Mouse (Mus musculus) heart, embryonic 13.5 days (tissue): ENCODE results near the gene Gm14214. TPM values are rescaled to one million over a fixed set of nuclear protein-coding genes. Genes with fewer than 3 reads are reported as not detected.

Experiments
- ATAC-seq: fragments of 200-750 bp; cut with Nextera tagmentation; 2 replicates; pipeline ENCODE4 v1.8.0; 2017; ENCODE audit warnings: moderate TSS enrichment; ENCODE audit not compliant: insufficient number of reproducible peaks, low FRiP score, low TSS enrichment; ENCODE audit errors: extremely low read depth
- H3K27ac ChIP-seq: fragments of 300-500 bp; sonication (generic); replicated peaks from 2 replicates; pipeline ENCODE4 v1.5.1; 2015; ENCODE audit warnings: moderate library complexity, mild to moderate bottlenecking, inconsistent platforms
- H3K27me3 ChIP-seq: fragments of 300-500 bp; sonication (generic); replicated peaks from 2 replicates; pipeline ENCODE4 v1.6.1; 2015; ENCODE audit warnings: mild to moderate bottlenecking, inconsistent platforms
- H3K36me3 ChIP-seq: fragments of 300-500 bp; sonication (generic); 2 replicates; pipeline ENCODE4 v1.6.1; 2015; ENCODE audit warnings: mild to moderate bottlenecking, inconsistent platforms
- H3K4me1 ChIP-seq: fragments of 300-500 bp; sonication (generic); 2 replicates; pipeline ENCODE4 v1.6.1; 2015; ENCODE audit warnings: inconsistent platforms
- H3K4me2 ChIP-seq: fragments of 300-500 bp; sonication (generic); 2 replicates; pipeline ENCODE4 v1.6.1; 2015; ENCODE audit warnings: inconsistent platforms, mild to moderate bottlenecking, moderate library complexity
- H3K4me3 ChIP-seq: fragments of 300-500 bp; sonication (generic); 2 replicates; pipeline ENCODE4 v1.5.1; 2015; ENCODE audit warnings: moderate library complexity, mild to moderate bottlenecking, inconsistent platforms
- H3K9ac ChIP-seq: fragments of 300-500 bp; sonication (generic); 2 replicates; pipeline ENCODE4 v1.6.1; 2015; ENCODE audit warnings: inconsistent platforms, mild to moderate bottlenecking, moderate library complexity
- H3K9me3 ChIP-seq: fragments of 300-500 bp; sonication (generic); 2 replicates; pipeline ENCODE4 v1.6.1; 2016; ENCODE audit warnings: inconsistent platforms
- WGBS: fragments of 180-500 bp; shearing (Covaris S2); methylation state at CpG from one replicate; pipeline ENCODE4 v1.1.7; 2015; ENCODE audit warnings: mixed read lengths; 5-methylcytosine and 5-hydroxymethylcytosine counted together
- polyA plus RNA-seq: library from polyadenylated mRNA; unstranded; fragments of >200 nt; fragmentation: Nextera tagmentation; extraction: Ambion mirVana; gene quantifications from 2 replicates; pipeline ENCODE4 v1.2.1, GENCODE M21; 2015

Gene Gm14214
- polyA plus RNA-seq, 1 experiment from 2014 or later = not detected

DNA sequence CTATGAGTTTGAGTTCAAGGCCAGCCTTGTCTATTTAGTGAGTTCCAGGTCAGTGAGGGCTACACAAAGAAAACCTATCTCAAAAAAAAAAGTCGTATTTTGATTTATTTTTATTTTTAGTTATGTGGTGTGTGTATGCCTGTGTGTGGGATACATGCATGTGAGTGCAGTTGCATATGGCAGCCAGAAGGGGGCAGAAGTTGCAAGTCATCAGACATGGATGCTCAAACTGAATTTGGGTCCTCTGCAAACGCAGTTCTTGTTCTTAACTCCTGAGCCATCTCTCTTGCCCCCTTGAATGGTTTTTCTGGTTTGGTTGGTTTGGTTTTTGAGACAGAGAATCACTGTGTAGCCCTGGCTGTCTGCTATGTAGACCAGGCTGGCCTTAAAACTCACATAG is 21.4 kb downstream of the Gm14214 start:
- Histone ChIP-seq H3K27ac (no peak overlapping the region), H3K4me2 (no peak overlapping the region), H3K9me3 (no peaks in the 10 kb centered on the region), H3K27me3 (no peaks in the 10 kb centered on the region), H3K36me3 (no peaks in the 10 kb centered on the region), H3K4me3 (no peak overlapping the region), H3K9ac (no peak overlapping the region), H3K4me1 (peaks cover 11% of the 10 kb centered on the region)
- ATAC-seq = no peak
- WGBS = 67% methylated on average over 2 of the region's 2 CpGs

DNA sequence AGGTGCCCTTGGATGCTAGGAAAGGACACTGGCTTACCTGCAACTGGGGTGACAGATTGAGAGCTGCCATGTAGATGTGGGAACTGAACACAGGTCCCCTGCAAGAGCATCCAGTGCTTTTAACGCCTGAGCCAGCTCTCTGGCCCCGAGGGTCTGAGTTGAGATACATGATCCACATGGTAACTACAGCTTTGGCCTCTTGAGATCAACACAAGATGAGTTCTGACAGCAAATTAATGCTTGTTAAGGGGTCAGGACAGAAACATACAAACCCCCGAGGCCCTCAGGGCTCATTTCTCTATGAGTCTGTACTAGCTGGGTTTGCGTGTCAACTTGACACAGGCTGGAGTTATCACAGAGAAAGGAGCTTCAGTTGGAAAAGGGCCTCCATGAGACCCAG is 25.9 kb downstream of the Gm14214 start:
- Histone ChIP-seq H3K9me3 (no peaks in the 10 kb centered on the region), H3K4me1 (no peaks in the 10 kb centered on the region), H3K9ac (no peak overlapping the region), H3K27ac (no peak overlapping the region), H3K4me2 (no peak overlapping the region), H3K4me3 (no peak overlapping the region), H3K27me3 (no peaks in the 10 kb centered on the region), H3K36me3 (no peaks in the 10 kb centered on the region)
- ATAC-seq = no peak
- 74% methylated on average over 4 of the region's 4 CpGs for WGBS

DNA sequence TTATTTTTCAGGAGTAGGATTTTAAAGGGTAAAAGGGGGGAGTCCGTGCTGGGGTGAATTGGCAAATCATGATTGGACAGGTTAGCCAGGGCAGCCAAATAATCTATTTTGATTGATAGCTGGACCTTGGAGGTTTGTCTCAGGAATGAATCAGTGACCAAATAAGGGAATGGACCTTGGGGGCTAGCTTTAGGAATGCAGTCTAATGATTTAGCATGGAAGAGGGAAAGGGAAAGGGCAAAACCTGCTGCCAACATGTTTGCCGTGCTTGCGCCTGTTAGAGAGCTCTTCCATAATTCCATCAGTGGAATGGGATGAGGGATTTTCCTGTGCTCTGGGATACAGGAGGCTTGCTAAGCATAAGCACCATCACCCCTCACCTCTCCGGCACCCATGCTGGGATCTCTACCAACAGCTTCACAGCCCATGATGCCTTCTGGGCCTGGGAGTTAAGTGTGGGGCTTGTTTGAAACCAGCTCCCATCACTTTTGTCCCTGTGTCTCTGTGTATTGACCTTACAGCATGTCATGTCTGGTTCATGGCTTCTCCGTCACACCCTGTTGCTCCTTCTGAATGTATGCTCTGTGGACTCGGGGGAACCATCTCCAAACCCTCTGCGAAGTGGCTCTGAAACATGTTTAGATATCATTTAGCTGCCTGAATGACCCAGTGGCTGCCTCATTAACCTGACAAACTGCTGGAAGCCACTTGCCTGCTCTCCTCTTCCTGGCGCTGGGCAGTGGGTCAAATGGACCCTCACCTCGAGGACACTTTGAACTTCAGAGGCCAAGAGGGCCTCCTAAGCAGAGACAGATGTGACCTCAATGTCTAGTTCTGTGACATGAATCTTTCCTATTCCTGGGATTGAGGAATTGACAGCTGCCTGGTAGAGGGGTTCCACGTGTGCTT is 26.7 kb downstream of the Gm14214 start:
- H3K9me3 ChIP-seq = no peaks in the 10 kb centered on the region
- H3K27ac ChIP-seq = no peak overlapping the region
- no peaks in the 10 kb centered on the region for H3K27me3 ChIP-seq
- H3K4me2 ChIP-seq = no peak overlapping the region
- H3K4me3 ChIP-seq = no peak overlapping the region
- no peak for ATAC-seq
- H3K9ac ChIP-seq = no peak overlapping the region
- H3K36me3 ChIP-seq = no peaks in the 10 kb centered on the region
- WGBS = 74% methylated on average over 10 of the region's 10 CpGs
- no peaks in the 10 kb centered on the region for H3K4me1 ChIP-seq

DNA sequence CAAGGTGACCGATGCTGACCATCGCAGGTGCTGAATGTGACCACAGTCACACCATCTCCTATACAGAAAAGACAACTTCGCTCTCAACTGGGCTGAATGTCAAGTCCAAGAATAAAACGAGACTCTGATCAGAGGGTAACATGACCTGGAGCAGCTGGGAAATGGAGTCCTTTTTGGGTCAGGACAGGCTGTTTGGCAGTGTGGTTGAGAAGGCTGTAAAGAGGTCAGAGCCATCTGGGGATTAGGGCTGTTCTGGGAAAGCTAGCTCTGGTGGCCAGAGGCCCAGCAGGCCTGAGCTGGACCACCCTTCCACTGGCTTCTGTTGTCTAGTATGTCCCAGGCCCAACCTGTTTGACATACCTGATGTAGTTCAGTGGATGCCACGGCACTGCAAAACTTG is 31.2 kb downstream of the Gm14214 start:
- Histone ChIP-seq H3K4me1 (no peaks in the 10 kb centered on the region), H3K9ac (no peak overlapping the region), H3K9me3 (no peaks in the 10 kb centered on the region), H3K27ac (no peak overlapping the region), H3K36me3 (no peaks in the 10 kb centered on the region), H3K4me3 (no peak overlapping the region), H3K4me2 (no peak overlapping the region), H3K27me3 (no peaks in the 10 kb centered on the region)
- ATAC-seq = no peak
- 81% methylated on average over 5 of the region's 5 CpGs for WGBS

DNA sequence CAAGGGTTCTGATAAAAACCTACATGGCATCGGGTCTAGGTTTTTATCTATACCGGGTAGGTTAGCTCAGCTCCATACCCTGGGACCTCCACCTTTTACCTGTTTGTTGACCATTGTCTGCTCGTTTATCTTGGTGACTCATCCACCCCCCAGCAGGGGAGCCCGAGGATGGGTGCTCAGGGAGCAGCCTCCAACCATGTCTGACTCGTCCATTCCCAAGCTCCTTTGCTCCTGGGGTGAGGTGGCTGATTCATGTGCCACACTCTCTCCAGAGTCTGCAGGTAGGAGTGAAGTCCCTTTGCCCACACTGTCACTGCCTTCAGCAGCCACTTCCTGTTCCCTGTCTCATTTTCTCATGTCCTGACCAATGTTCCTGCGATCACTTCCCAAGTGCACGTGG is 33.8 kb downstream of the Gm14214 start:
- Histone ChIP-seq H3K27me3 (no peaks in the 10 kb centered on the region), H3K4me3 (no peak overlapping the region), H3K9ac (no peak overlapping the region), H3K4me1 (no peaks in the 10 kb centered on the region), H3K36me3 (no peaks in the 10 kb centered on the region), H3K27ac (no peak overlapping the region), H3K4me2 (no peak overlapping the region), H3K9me3 (no peaks in the 10 kb centered on the region)
- WGBS = 65% methylated on average over 7 of the region's 7 CpGs
- ATAC-seq = no peak

DNA sequence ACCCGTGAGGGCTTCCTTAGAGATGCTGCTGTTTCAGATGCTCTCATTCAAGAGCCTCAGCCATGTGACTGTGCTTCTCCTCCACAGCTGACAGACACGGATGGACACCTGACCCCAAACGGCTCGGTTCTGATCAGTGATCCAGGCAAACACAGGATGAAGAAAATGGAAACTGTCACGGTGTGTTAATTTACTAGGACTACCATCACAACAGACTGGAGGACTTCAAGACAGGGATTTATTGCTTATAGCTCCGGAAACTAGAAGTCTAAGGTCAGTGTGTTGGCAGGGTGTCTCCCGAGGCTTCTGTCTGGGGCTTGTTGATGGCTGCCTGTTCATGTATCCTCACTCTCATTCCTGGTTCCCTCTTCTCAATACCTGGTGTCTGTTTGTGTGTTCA is 34.4 kb downstream of the Gm14214 start:
- Histone ChIP-seq H3K36me3 (no peaks in the 10 kb centered on the region), H3K4me3 (no peak overlapping the region), H3K4me1 (peaks cover 5% of the 10 kb centered on the region; the same call in 1 of the 2 replicates), H3K27ac (no peak overlapping the region), H3K9me3 (no peaks in the 10 kb centered on the region), H3K4me2 (no peak overlapping the region), H3K9ac (no peak overlapping the region), H3K27me3 (no peaks in the 10 kb centered on the region)
- no peak for ATAC-seq
- 66% methylated on average over 7 of the region's 7 CpGs for WGBS

GRCm38 (mm10) chr2:154734977-154735376 is 34.9 kb downstream of the Gm14214 start:
- Histone ChIP-seq H3K36me3 (no peaks in the 10 kb centered on the region), H3K27me3 (no peaks in the 10 kb centered on the region), H3K4me3 (no peak overlapping the region), H3K4me2 (no peak overlapping the region), H3K9me3 (no peaks in the 10 kb centered on the region), H3K27ac (no peak overlapping the region), H3K4me1 (peaks cover 5% of the 10 kb centered on the region; the same call in 1 of the 2 replicates), H3K9ac (no peak overlapping the region)
- WGBS = 69% methylated on average over 9 of the region's 9 CpGs
- no peak for ATAC-seq

DNA sequence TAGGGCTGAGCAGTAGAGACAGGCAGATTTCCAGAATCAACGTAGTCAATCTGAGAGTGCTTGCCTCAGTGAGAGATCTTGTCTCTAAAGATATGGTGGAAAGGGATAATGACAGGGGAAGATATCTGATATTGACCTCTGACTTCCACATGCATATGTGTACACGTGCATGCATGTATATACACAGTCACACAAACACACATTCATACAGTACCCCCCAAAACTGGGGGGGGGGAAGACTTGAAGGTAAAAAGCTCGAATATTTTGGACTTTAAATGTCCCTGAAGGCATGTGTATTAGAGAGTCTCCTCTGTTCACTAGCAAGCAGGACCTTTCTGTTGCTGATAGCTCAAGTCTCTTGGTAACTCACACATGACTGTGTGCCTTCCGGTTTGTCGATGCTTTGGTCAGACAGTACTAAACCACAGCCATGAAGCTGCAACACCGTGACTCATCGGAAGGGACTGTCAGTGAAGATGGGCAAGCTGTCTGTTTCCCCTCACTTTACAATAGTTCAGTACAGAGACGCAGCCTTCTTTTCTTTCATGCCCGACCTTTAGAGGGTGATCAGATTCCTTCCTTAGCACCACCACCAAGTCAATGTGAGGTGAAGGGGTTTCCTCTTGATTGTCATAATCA is 37.2 kb downstream of the Gm14214 start:
- WGBS = 66% methylated on average over 9 of the region's 9 CpGs
- no peak for ATAC-seq
- no peaks in the 10 kb centered on the region for H3K9me3 ChIP-seq
- H3K4me1 ChIP-seq = peaks cover 5% of the 10 kb centered on the region; the same call in 1 of the 2 replicates
- no peak overlapping the region for H3K27ac ChIP-seq
- no peaks in the 10 kb centered on the region for H3K36me3 ChIP-seq
- no peak overlapping the region for H3K4me2 ChIP-seq
- no peak overlapping the region for H3K4me3 ChIP-seq
- no peak overlapping the region for H3K9ac ChIP-seq
- H3K27me3 ChIP-seq = no peaks in the 10 kb centered on the region

GRCm38 (mm10) chr2:154731916-154732315 is 37.9 kb downstream of the Gm14214 start:
- Histone ChIP-seq H3K36me3 (no peaks in the 10 kb centered on the region), H3K4me3 (no peak overlapping the region), H3K9ac (no peak overlapping the region), H3K27me3 (no peaks in the 10 kb centered on the region), H3K4me2 (no peak overlapping the region), H3K4me1 (peaks cover 5% of the 10 kb centered on the region; the same call in 1 of the 2 replicates), H3K27ac (no peak overlapping the region), H3K9me3 (no peaks in the 10 kb centered on the region)
- no peak for ATAC-seq
- 48% methylated on average over 2 of the region's 2 CpGs for WGBS

DNA sequence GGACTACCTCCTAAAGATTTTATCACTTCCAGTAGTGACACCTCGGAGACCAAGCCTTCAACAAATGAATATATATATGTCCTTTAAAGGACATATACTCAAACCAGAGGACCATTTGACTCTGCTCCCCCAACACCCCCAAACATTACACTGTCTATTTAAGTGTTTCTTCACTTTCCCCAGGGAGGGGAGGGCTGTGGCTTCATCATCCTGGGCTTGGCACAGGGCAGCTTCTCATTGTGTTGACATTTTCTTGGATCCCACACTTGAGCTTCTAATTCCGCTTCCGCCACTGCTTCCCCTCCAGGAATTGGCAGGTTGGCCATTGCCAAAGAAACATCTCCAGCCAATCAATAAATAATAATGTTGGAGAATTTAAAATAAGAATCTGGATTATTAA is 39.0 kb downstream of the Gm14214 start:
- peaks cover 5% of the 10 kb centered on the region; the same call in 1 of the 2 replicates for H3K4me1 ChIP-seq
- H3K9ac ChIP-seq = no peak overlapping the region
- no peaks in the 10 kb centered on the region for H3K9me3 ChIP-seq
- H3K27ac ChIP-seq = no peak overlapping the region
- no peak overlapping the region for H3K4me2 ChIP-seq
- H3K36me3 ChIP-seq = no peaks in the 10 kb centered on the region
- ATAC-seq = no peak
- no peak overlapping the region for H3K4me3 ChIP-seq
- no peaks in the 10 kb centered on the region for H3K27me3 ChIP-seq
- 77% methylated on average over 3 of the region's 3 CpGs for WGBS

GRCm38 (mm10) chr2:154729737-154730136 is 40.1 kb downstream of the Gm14214 start:
- H3K4me3 ChIP-seq = no peak overlapping the region
- no peak overlapping the region for H3K27ac ChIP-seq
- no peaks in the 10 kb centered on the region for H3K9me3 ChIP-seq
- no peak overlapping the region for H3K9ac ChIP-seq
- H3K4me1 ChIP-seq = peaks cover 5% of the 10 kb centered on the region; the same call in 1 of the 2 replicates
- 31% methylated on average over 3 of the region's 3 CpGs for WGBS
- H3K27me3 ChIP-seq = no peaks in the 10 kb centered on the region
- no peaks in the 10 kb centered on the region for H3K36me3 ChIP-seq
- ATAC-seq = no peak
- no peak overlapping the region for H3K4me2 ChIP-seq
